Mouse (Mus musculus) MEL (cell line): ENCODE measurements at regions not wholly inside any gene's neighbourhood (a gene's known extent, or its start where the extent isn't known, plus 50 kb on each side); places are given as distances from the start of the nearest gene placed in this dataset.

ENCODE experiments used
- DNase-seq: peaks from one replicate; pipeline ENCODE4 v3.0.0; 2011; ENCODE audit warnings: low read depth, low spot score
- H3K27ac ChIP-seq: 2 replicates; pipeline ENCODE4 v1.5.1; 2012; ENCODE audit warnings: low read depth, mild to moderate bottlenecking, control low read depth, low read length, moderate library complexity; ENCODE audit not compliant: control insufficient read depth
- H3K27me3 ChIP-seq, 2 experiments: fragments of 150-350 bp in 1 of 2; sonication (generic) in 1 of 2; 2 replicates each; pipeline ENCODE4 v1.6.1; 2012; ENCODE audit warnings: low read length in 2 of 2, mild to moderate bottlenecking in 2 of 2, improper control_type of control experiment in 1 of 2, moderate library complexity in 1 of 2; ENCODE audit not compliant: insufficient read depth in 2 of 2, control insufficient read depth in 1 of 2
- H3K36me3 ChIP-seq, 2 experiments: 2 replicates each; pipeline ENCODE4 v1.6.1; 2012 to 2014; ENCODE audit warnings: low read length in 2 of 2, improper control_type of control experiment in 1 of 2, inconsistent platforms in 1 of 2, mild to moderate bottlenecking in 1 of 2; ENCODE audit not compliant: insufficient read depth in 2 of 2, control insufficient read depth in 1 of 2
- H3K4me1 ChIP-seq, 2 experiments: fragments of 150-350 bp in 1 of 2; sonication (generic) in 1 of 2; 2 replicates each; pipeline ENCODE4 v1.6.1; 2012; ENCODE audit warnings: low read length in 2 of 2, improper control_type of control experiment in 1 of 2, mild to moderate bottlenecking in 1 of 2; ENCODE audit not compliant: insufficient read depth in 2 of 2, control insufficient read depth in 1 of 2
- H3K4me3 ChIP-seq, 2 experiments: fragments of 150-350 bp in 1 of 2; sonication (generic) in 1 of 2; 2 replicates each; pipeline ENCODE4 v1.5.1; 2012; ENCODE audit warnings: low read depth in 2 of 2, low read length in 2 of 2, mild to moderate bottlenecking in 2 of 2, moderate library complexity in 2 of 2, control low read depth in 1 of 2, improper control_type of control experiment in 1 of 2; ENCODE audit not compliant: control insufficient read depth in 1 of 2, insufficient read depth in 1 of 2
- H3K79me2 ChIP-seq: 2 replicates; pipeline ENCODE4 v1.6.1; 2012; ENCODE audit warnings: mild to moderate bottlenecking, low read length, moderate library complexity; ENCODE audit not compliant: control insufficient read depth, poor library complexity, insufficient read depth
- H3K9ac ChIP-seq: 2 replicates; pipeline ENCODE4 v1.6.1; 2012; ENCODE audit warnings: low read depth, mild to moderate bottlenecking, control low read depth, low read length, moderate library complexity; ENCODE audit not compliant: control insufficient read depth, poor library complexity, severe bottlenecking
- H3K9me3 ChIP-seq: fragments of 150-350 bp; sonication (generic); replicated peaks from 2 replicates; pipeline ENCODE4 v1.6.1; 2012; ENCODE audit warnings: mild to moderate bottlenecking, low read length, improper control_type of control experiment, moderate library complexity; ENCODE audit not compliant: insufficient read depth
- E2F4 ChIP-seq: IDR thresholded peaks from 2 replicates; pipeline ENCODE4 v1.6.1; 2011; ENCODE audit warnings: low read depth, low read length, improper control_type of control experiment, borderline replicate concordance
- GATA1 ChIP-seq: IDR thresholded peaks from 2 replicates; pipeline ENCODE4 v1.6.1; 2011; ENCODE audit warnings: low read depth, low read length, improper control_type of control experiment
- JUND ChIP-seq: IDR thresholded peaks from 2 replicates; pipeline ENCODE4 v1.6.1; 2011; ENCODE audit warnings: low read depth, mild to moderate bottlenecking, improper control_type of control experiment, low read length
- KAT2A ChIP-seq: conservative IDR thresholded peaks from 2 replicates; pipeline ENCODE4 v1.6.1; 2012; ENCODE audit warnings: low read depth, low read length, improper control_type of control experiment, inconsistent platforms
- MAX ChIP-seq: IDR thresholded peaks from 2 replicates; pipeline ENCODE4 v1.6.1; 2011; ENCODE audit warnings: low read length, improper control_type of control experiment
- MEF2A ChIP-seq: IDR thresholded peaks from 2 replicates; pipeline ENCODE4 v1.6.1; 2014; ENCODE audit warnings: low read depth, mild to moderate bottlenecking, inconsistent platforms, low read length, improper control_type of control experiment; ENCODE audit not compliant: poor library complexity, insufficient replicate concordance, severe bottlenecking; ENCODE audit errors: extremely low read depth
- MYB ChIP-seq: IDR thresholded peaks from 2 replicates; pipeline ENCODE4 v1.6.1; 2011; ENCODE audit warnings: mild to moderate bottlenecking, low read depth, low read length, improper control_type of control experiment
- NELFE ChIP-seq: IDR thresholded peaks from 2 replicates; pipeline ENCODE4 v1.6.1; 2011; ENCODE audit warnings: low read depth, low read length, improper control_type of control experiment
- NRF1 ChIP-seq: IDR thresholded peaks from 2 replicates; pipeline ENCODE4 v1.6.1; 2014; ENCODE audit warnings: low read depth, mild to moderate bottlenecking, inconsistent platforms, low read length, improper control_type of control experiment, moderate library complexity; ENCODE audit not compliant: poor library complexity, insufficient read depth, severe bottlenecking
- POLR2AphosphoS5 ChIP-seq: IDR thresholded peaks from 2 replicates; pipeline ENCODE4 v1.6.1; 2012; ENCODE audit warnings: low read depth, borderline replicate concordance, mild to moderate bottlenecking, inconsistent platforms, low read length, moderate library complexity, mixed read lengths
- RAD21 ChIP-seq: IDR thresholded peaks from 2 replicates; pipeline ENCODE4 v1.6.1; 2011; ENCODE audit warnings: mild to moderate bottlenecking, low read depth, low read length, improper control_type of control experiment
- RCOR1 ChIP-seq: IDR thresholded peaks from 2 replicates; pipeline ENCODE4 v1.6.1; 2012; ENCODE audit warnings: low read depth, mild to moderate bottlenecking, inconsistent platforms, low read length, improper control_type of control experiment
- SIN3A ChIP-seq: IDR thresholded peaks from 2 replicates; pipeline ENCODE4 v1.6.1; 2012; ENCODE audit warnings: low read length, improper control_type of control experiment, inconsistent platforms
- SMC3 ChIP-seq: IDR thresholded peaks from 2 replicates; pipeline ENCODE4 v1.6.1; 2011; ENCODE audit warnings: low read depth, low read length, improper control_type of control experiment
- TBP ChIP-seq: IDR thresholded peaks from 2 replicates; pipeline ENCODE4 v1.8.0; 2011; ENCODE audit warnings: low read depth, low read length, improper control_type of control experiment
- TCF12 ChIP-seq: IDR thresholded peaks from 2 replicates; pipeline ENCODE4 v1.6.1; 2014; ENCODE audit warnings: low read depth, mild to moderate bottlenecking, inconsistent platforms, low read length, improper control_type of control experiment, moderate library complexity
- UBTF ChIP-seq: IDR thresholded peaks from 2 replicates; pipeline ENCODE4 v1.6.1; 2012; ENCODE audit warnings: low read depth, mild to moderate bottlenecking, inconsistent platforms, low read length, improper control_type of control experiment, moderate library complexity, borderline replicate concordance; ENCODE audit not compliant: insufficient read depth
- USF1 ChIP-seq: IDR thresholded peaks from 2 replicates; pipeline ENCODE4 v1.6.1; 2014; ENCODE audit warnings: low read depth, mild to moderate bottlenecking, inconsistent platforms, low read length, improper control_type of control experiment, moderate library complexity
- USF2 ChIP-seq, 2 experiments: IDR thresholded peaks; 2 replicates each; pipeline ENCODE4 v1.6.1; 2011 to 2012; ENCODE audit warnings: improper control_type of control experiment in 2 of 2, low read length in 2 of 2, borderline replicate concordance in 1 of 2, inconsistent platforms in 1 of 2, low read depth in 1 of 2, mild to moderate bottlenecking in 1 of 2; ENCODE audit not compliant: insufficient read depth in 1 of 2
- ZC3H11A ChIP-seq: IDR thresholded peaks from 2 replicates; pipeline ENCODE4 v1.6.1; 2012; ENCODE audit warnings: low read depth, mild to moderate bottlenecking, inconsistent platforms, low read length, improper control_type of control experiment
- ZKSCAN1 ChIP-seq: IDR thresholded peaks from 2 replicates; pipeline ENCODE4 v1.6.1; 2012; ENCODE audit warnings: low read depth, mild to moderate bottlenecking, inconsistent platforms, low read length, improper control_type of control experiment, moderate library complexity
- ZMIZ1 ChIP-seq: IDR thresholded peaks from 2 replicates; pipeline ENCODE4 v1.6.1; 2012; ENCODE audit warnings: low read depth, mild to moderate bottlenecking, inconsistent platforms, low read length, improper control_type of control experiment, moderate library complexity

- Histone ChIP-seq H3K9ac (no peak overlapping the region), H3K79me2 (no peaks in the 10 kb centered on the region), H3K36me3 (no peaks in the 10 kb centered on the region), H3K9me3 (no peaks in the 10 kb centered on the region), H3K4me1 (no peaks in the 10 kb centered on the region), H3K27ac (no peak overlapping the region), H3K4me3 (no peak overlapping the region), H3K27me3 (no peaks in the 10 kb centered on the region)
- no peak for TF ChIP-seq RCOR1
- no peak for TF ChIP-seq TBP
- no peak for TF ChIP-seq SMC3
- no peak for TF ChIP-seq E2F4
- no peak for TF ChIP-seq ZC3H11A
- no peak for TF ChIP-seq TCF12
- no peak for TF ChIP-seq USF2 (IDR thresholded peaks at IDR 0.05; ENCODE audit: borderline replicate concordance in 1 of 2, insufficient read depth in 1 of 2, low read depth in 1 of 2, low read length in 2 of 2)
- TF ChIP-seq MEF2A, result no peak
- no peak for TF ChIP-seq NRF1
- no peak for TF ChIP-seq SIN3A
- TF ChIP-seq POLR2AphosphoS5, result no peak
- DNase-seq, result no peak
Measured at GRCm38 (mm10) chr2:178546353-178546720, 116.0 kb downstream of the Cdh26 start.

GRCm38 (mm10) chr2:178546888-178547287, 116.6 kb downstream of the Cdh26 start:
- H3K79me2 ChIP-seq, result no peaks in the 10 kb centered on the region
- no peak overlapping the region for H3K4me3 ChIP-seq
- no peak for DNase-seq
- no peak overlapping the region for H3K27ac ChIP-seq
- no peaks in the 10 kb centered on the region for H3K9me3 ChIP-seq
- no peaks in the 10 kb centered on the region for H3K27me3 ChIP-seq
- TF ChIP-seq KAT2A, result no peak
- TF ChIP-seq MYB, result no peak
- TF ChIP-seq USF2 (IDR thresholded peaks at IDR 0.05; ENCODE audit: borderline replicate concordance in 1 of 2, insufficient read depth in 1 of 2, low read depth in 1 of 2, low read length in 2 of 2), result no peak
- no peak for TF ChIP-seq SMC3
- no peak for TF ChIP-seq POLR2AphosphoS5
- no peak for TF ChIP-seq RAD21
- no peak for TF ChIP-seq TCF12
- TF ChIP-seq ZKSCAN1, result no peak
- TF ChIP-seq NELFE, result no peak
- no peak for TF ChIP-seq MAX
- no peak for TF ChIP-seq ZMIZ1
- no peak for TF ChIP-seq GATA1
- TF ChIP-seq USF1, result no peak
- no peak for TF ChIP-seq MEF2A
- TF ChIP-seq JUND, result no peak
- no peak for TF ChIP-seq UBTF
- TF ChIP-seq, all 39 proteins: peak for 0
- Histone ChIP-seq H3K36me3 (no peaks in the 10 kb centered on the region), H3K4me1 (no peaks in the 10 kb centered on the region), H3K9ac (no peak overlapping the region)
